Mouse (Mus musculus) hindbrain, embryonic 16.5 days (tissue): ENCODE data around the gene Gfod1. TPM values are rescaled to one million over a fixed set of nuclear protein-coding genes. Genes with fewer than 3 reads are reported as not detected.

Experiments used
- ATAC-seq: fragments of 200-750 bp; cut with Nextera tagmentation; 2 replicates; pipeline ENCODE4 v1.8.0; 2017; ENCODE audit warnings: moderate TSS enrichment, moderate library complexity
- H3K27ac ChIP-seq: fragments of 300-500 bp; sonication (generic); 2 replicates; pipeline ENCODE4 v1.5.1; 2014; ENCODE audit warnings: low read depth, mild to moderate bottlenecking, control low read depth, low read length, moderate library complexity
- H3K27me3 ChIP-seq: fragments of 300-500 bp; sonication (generic); replicated peaks from 2 replicates; pipeline ENCODE4 v1.6.1; 2014; ENCODE audit warnings: low read length; ENCODE audit not compliant: control insufficient read depth, insufficient read depth
- H3K36me3 ChIP-seq: fragments of 300-500 bp; sonication (generic); 2 replicates; pipeline ENCODE4 v1.6.1; 2014; ENCODE audit warnings: mild to moderate bottlenecking, low read length, moderate library complexity, mixed read lengths; ENCODE audit not compliant: control insufficient read depth, insufficient read depth
- H3K4me1 ChIP-seq: fragments of 300-500 bp; sonication (generic); 2 replicates; pipeline ENCODE4 v1.6.1; 2014; ENCODE audit warnings: low read depth, low read length; ENCODE audit not compliant: control insufficient read depth, insufficient read depth
- H3K4me2 ChIP-seq: fragments of 300-500 bp; sonication (generic); 2 replicates; pipeline ENCODE4 v1.6.1; 2014; ENCODE audit warnings: mild to moderate bottlenecking, low read length, control low read depth, moderate library complexity
- H3K4me3 ChIP-seq: fragments of 300-500 bp; sonication (generic); 2 replicates; pipeline ENCODE4 v1.5.1; 2014; ENCODE audit warnings: mild to moderate bottlenecking, low read length, control low read depth, moderate library complexity
- H3K9ac ChIP-seq: fragments of 300-500 bp; sonication (generic); 2 replicates; pipeline ENCODE4 v1.6.1; 2014; ENCODE audit warnings: low read depth, mild to moderate bottlenecking, control low read depth, low read length, moderate library complexity
- H3K9me3 ChIP-seq: fragments of 300-500 bp; sonication (generic); 2 replicates; pipeline ENCODE4 v1.6.1; 2014; ENCODE audit warnings: mild to moderate bottlenecking, low read length, moderate library complexity; ENCODE audit not compliant: control insufficient read depth
- WGBS: fragments of 180-500 bp; shearing (Covaris S2); extraction: QIAGEN DNeasy Blood & Tissue Kit; methylation state at CpG from one replicate; pipeline ENCODE4 v1.1.7; 2014; 5-methylcytosine and 5-hydroxymethylcytosine counted together
- polyA plus RNA-seq: library from polyadenylated mRNA; unstranded; fragments of >200 nt; fragmentation: Nextera tagmentation; extraction: Ambion mirVana; gene quantifications from 2 replicates; pipeline ENCODE4 v1.2.1, GENCODE M21; 2015

Gfod1 gene
- polyA plus RNA-seq, 1 experiment from 2014 or later = 2.4 TPM

DNA sequence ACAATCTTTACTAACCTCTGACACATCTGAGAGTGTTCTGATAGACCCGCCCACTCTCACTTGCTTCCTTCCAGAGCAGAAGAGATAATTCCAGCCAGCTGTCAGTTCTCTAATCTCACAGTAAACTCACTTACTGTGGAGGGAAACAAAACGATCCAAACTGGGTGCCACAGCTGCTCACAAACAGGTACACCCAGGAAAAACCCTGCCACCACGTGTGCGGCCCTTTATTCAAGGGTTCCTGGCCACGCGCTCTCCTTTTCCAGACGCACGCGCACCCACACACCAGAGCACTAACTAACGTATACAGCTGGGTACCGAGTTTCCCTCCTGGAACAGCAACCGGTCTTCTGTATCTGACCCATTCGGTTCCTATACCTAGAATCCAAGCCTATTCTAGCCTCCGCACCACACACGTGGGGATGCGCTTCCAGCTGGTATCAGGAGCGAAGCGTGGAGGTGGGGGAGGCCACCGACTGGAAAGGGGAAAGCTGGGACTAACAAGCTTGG is 1.3 kb downstream of the Gfod1 start:
- no peak for ATAC-seq
- Histone ChIP-seq H3K9me3 (no peaks in the 10 kb centered on the region), H3K4me1 (peaks cover 38% of the 10 kb centered on the region), H3K27ac (peak overlapping the region; percentile 88), H3K27me3 (no peaks in the 10 kb centered on the region), H3K9ac (peak overlapping the region; percentile 93), H3K4me2 (peak overlapping the region; percentile 63), H3K36me3 (no peaks in the 10 kb centered on the region), H3K4me3 (peak overlapping the region; percentile 93)
- under 1% methylated on average over 19 of the region's 19 CpGs for WGBS

DNA sequence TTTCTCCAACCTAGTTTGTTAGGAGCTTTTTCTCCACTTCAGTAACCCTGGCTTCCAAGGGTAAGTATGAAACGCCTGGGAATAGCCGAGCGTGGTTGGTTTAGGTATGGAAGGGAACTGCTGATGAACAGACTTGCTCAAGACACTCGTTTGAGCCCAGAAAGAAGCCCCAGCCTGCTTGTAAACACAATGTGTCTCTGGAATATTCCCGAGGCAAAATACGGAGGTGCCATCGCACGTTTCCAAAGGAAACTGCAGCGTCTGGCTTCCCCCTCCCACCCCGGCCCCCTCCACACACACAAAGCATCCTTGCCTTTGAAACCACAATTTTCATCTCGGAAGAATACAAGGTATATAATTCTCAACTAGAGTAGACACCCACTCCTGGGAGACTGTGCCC is 1.7 kb downstream of the Gfod1 start:
- peak overlapping the region; percentile 88 for H3K27ac ChIP-seq
- no peaks in the 10 kb centered on the region for H3K36me3 ChIP-seq
- no peaks in the 10 kb centered on the region for H3K9me3 ChIP-seq
- H3K4me2 ChIP-seq = peak overlapping the region; percentile 63
- H3K27me3 ChIP-seq = no peaks in the 10 kb centered on the region
- peak overlapping the region; percentile 93 for H3K9ac ChIP-seq
- H3K4me3 ChIP-seq = peak overlapping the region; percentile 93
- peaks cover 38% of the 10 kb centered on the region for H3K4me1 ChIP-seq
- no peak for ATAC-seq
- 4% methylated on average over 11 of the region's 11 CpGs for WGBS

DNA sequence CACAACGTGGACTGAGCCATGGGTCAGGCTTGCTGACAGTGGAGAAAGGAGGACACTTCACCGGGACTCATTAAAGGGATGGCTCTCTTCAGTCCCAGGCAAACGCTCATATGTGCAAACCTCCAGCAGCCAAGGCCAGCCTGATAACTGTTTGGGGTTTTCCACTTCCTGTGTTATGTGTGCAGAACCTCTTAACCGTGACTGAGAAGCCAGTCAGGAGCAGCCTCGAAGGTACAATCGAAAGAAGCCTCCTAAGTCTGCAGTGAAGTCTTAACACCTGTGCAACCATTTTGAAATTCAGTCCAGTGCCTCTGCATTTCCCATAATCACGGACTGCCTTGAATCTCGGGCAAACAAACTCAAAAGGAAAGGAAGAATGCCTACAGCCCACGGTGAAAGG is 3.1 kb downstream of the Gfod1 start:
- Histone ChIP-seq H3K36me3 (no peaks in the 10 kb centered on the region), H3K9me3 (no peaks in the 10 kb centered on the region), H3K9ac (peak overlapping the region; percentile 35), H3K27ac (no peak overlapping the region), H3K4me3 (peak overlapping the region; percentile 93), H3K4me1 (peaks cover 38% of the 10 kb centered on the region), H3K27me3 (no peaks in the 10 kb centered on the region), H3K4me2 (peak overlapping the region; percentile 63)
- WGBS = 33% methylated on average over 9 of the region's 9 CpGs
- no peak for ATAC-seq

DNA sequence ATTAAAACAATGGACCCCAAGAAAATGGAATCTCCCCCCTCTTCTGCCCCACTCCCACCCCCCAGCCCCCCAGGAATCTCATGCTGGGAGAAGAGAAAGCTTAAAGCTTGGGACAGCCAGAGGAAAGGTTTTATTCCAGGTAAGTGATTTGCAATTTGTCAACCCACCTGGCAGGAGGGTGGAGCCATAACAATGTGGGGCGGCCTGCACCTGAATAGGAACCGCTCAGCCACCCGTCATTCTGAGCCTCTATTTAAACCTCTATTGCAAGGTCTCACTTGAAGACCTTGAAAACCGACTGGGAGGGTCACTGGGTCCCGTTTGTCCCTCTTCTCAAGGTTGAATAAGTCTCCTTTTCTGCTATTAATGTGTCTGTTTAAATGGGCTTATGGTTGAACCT is 3.6 kb downstream of the Gfod1 start:
- 21% methylated on average over 5 of the region's 5 CpGs for WGBS
- peak overlapping the region; percentile 93 for H3K4me3 ChIP-seq
- no peaks in the 10 kb centered on the region for H3K9me3 ChIP-seq
- peak overlapping the region; percentile 35 for H3K9ac ChIP-seq
- H3K27ac ChIP-seq = no peak overlapping the region
- no peaks in the 10 kb centered on the region for H3K36me3 ChIP-seq
- peak overlapping the region; percentile 63 for H3K4me2 ChIP-seq
- H3K4me1 ChIP-seq = peaks cover 38% of the 10 kb centered on the region
- ATAC-seq = no peak
- H3K27me3 ChIP-seq = no peaks in the 10 kb centered on the region

DNA sequence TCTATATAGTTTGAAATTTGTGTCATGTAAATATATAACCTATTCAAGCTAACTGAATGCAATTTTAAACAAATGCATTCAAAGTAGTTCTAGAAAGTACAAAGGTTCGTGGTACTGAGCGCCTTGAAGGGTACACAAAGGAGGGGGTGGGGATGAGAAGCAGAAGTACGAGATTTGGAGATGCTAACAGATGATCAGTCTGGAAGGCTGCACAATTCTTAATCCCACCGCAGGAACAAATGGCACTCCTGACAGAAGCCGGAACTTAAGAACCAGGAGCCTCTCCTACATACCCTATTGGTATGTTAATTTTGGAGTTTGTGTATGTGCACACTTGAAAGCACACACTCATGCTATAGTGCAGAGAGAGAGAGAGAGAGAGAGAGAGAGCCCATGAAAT is 4.8 kb downstream of the Gfod1 start:
- H3K36me3 ChIP-seq = no peaks in the 10 kb centered on the region
- H3K9me3 ChIP-seq = no peaks in the 10 kb centered on the region
- no peaks in the 10 kb centered on the region for H3K27me3 ChIP-seq
- H3K4me2 ChIP-seq = peak overlapping the region; percentile 63
- H3K4me1 ChIP-seq = peaks cover 30% of the 10 kb centered on the region
- H3K4me3 ChIP-seq = no peak overlapping the region
- ATAC-seq = no peak
- no peak overlapping the region for H3K9ac ChIP-seq
- WGBS = 46% methylated on average over 5 of the region's 5 CpGs
- no peak overlapping the region for H3K27ac ChIP-seq

DNA sequence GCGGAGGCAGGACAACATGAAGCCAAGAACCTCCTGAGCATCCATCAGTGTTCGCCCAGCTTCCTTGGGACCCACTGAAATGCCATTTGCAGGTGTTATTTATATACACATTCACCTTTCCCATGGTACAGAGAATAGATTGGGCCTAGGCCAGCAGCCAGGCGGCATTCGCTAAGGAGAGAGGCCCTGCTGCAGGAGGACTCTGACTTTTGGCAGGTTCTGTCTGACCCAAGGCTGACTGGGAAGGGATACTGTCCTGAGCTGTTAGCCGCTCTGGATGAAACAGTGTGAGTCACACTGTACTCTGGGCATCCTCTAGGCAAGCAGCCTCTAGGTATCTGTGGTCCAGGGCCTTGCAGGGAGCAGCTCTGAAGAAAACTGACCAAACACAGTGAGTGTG is 6.4 kb downstream of the Gfod1 start:
- Histone ChIP-seq H3K4me2 (no peak overlapping the region), H3K36me3 (no peaks in the 10 kb centered on the region), H3K4me3 (no peak overlapping the region), H3K27me3 (no peaks in the 10 kb centered on the region), H3K27ac (no peak overlapping the region), H3K9ac (no peak overlapping the region), H3K4me1 (peaks cover 30% of the 10 kb centered on the region), H3K9me3 (no peaks in the 10 kb centered on the region)
- 92% methylated on average over 5 of the region's 5 CpGs for WGBS
- ATAC-seq = no peak

DNA sequence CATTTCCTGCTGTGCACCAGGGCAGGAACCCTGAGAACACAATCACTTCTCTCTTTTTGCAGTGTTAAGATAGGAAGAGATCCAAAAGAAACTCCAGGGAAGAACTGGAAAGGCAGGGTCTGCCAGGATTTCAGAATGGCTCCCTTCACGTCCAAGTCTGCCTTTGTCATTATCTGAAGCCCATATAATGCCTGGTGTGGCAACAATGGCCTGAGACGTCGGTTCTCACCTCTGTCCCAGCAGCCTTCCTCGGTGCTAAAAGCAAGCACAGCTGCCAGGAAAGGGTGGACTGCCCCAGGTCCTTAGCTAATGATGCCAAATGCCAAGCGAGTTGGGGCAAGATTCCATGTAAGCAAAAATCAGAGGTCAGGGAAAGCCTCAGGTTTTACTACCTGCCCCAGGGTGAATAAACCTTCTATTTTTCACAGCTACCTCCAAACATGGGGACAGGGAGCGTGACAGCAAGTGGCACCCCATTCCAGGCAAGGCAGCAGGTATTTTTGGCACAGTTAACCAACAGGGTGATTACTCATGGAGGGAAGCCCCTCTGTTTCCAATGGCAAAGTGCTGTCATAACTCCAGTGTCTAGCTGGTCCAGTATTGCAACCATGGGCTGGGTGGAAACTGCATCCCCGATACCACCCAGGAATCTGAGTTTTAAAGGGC is 7.7 kb downstream of the Gfod1 start:
- Histone ChIP-seq H3K4me1 (peaks cover 20% of the 10 kb centered on the region), H3K27me3 (no peaks in the 10 kb centered on the region), H3K9me3 (no peaks in the 10 kb centered on the region), H3K4me2 (no peak overlapping the region), H3K4me3 (no peak overlapping the region), H3K27ac (no peak overlapping the region), H3K36me3 (no peaks in the 10 kb centered on the region), H3K9ac (no peak overlapping the region)
- ATAC-seq = no peak
- WGBS = 65% methylated on average over 7 of the region's 7 CpGs

DNA sequence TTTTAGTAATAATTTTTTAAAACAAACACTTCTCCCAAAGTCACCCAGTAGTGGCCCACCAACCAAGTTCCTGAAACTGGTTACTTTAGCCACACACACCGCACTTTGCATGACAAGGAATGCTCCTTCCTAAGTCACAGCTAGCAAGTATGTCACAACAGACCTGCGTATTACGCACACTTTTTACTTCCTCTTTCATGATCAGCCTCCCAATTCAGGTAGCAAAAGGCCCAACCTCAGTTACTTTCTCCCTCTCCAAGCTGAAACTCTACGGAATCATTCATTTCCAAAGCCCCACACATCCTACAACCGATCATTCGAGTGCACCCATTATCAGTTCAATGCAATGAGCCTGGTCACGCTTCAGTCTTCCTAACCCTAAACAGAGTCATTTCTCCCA is 8.3 kb downstream of the Gfod1 start:
- Histone ChIP-seq H3K4me1 (peaks cover 14% of the 10 kb centered on the region), H3K9me3 (no peaks in the 10 kb centered on the region), H3K27me3 (no peaks in the 10 kb centered on the region), H3K4me2 (no peak overlapping the region), H3K9ac (no peak overlapping the region), H3K27ac (no peak overlapping the region), H3K4me3 (no peak overlapping the region), H3K36me3 (no peaks in the 10 kb centered on the region)
- no peak for ATAC-seq
- WGBS = 89% methylated on average over 7 of the region's 7 CpGs

DNA sequence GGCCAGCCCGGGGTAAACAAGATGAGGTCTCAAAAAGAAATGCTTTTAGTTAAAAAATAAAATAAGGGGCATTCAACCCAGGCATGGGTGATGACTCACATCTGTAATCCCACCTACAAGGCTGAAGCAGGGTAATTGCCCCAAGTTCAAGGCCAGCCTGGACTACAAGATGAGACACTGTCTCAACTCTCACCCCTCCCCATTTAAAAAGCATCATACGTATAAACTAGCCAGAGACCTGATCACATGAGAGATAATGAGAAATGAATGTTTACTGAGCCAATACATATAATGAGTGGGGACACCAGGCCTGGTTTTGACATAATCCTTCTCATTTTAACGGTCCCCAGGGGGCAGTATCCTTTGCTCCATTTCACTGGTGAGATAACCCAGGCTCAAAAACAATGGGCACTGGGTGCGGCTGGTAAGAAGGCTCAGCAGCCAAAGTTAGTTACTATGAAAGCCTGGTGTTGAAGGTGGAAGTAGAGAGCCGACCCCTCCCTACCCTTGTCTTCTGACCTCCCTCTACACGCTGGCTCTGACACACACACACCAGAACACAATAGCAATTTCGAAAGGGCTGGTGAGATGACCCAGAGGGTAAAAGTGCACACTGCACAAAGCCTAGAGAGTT is 8.9 kb downstream of the Gfod1 start:
- no peak overlapping the region for H3K4me3 ChIP-seq
- no peaks in the 10 kb centered on the region for H3K27me3 ChIP-seq
- 54% methylated on average over 7 of the region's 7 CpGs for WGBS
- H3K9ac ChIP-seq = no peak overlapping the region
- H3K4me1 ChIP-seq = peaks cover 8% of the 10 kb centered on the region
- H3K36me3 ChIP-seq = no peaks in the 10 kb centered on the region
- no peak overlapping the region for H3K27ac ChIP-seq
- H3K9me3 ChIP-seq = no peaks in the 10 kb centered on the region
- no peak for ATAC-seq
- no peak overlapping the region for H3K4me2 ChIP-seq
